Mouse (Mus musculus) bone marrow macrophage, adult 2 months (primary cell): ENCODE measurements around the gene Csdc2. TPM values are rescaled to one million over a fixed set of nuclear protein-coding genes. Genes with fewer than 3 reads are reported as not detected.

ENCODE experiments used
- H3K27ac ChIP-seq: 2 replicates; pipeline ENCODE4 v1.5.1; 2012; ENCODE audit warnings: low read depth, low read length; ENCODE audit not compliant: insufficient read depth
- H3K4me1 ChIP-seq: 2 replicates; pipeline ENCODE4 v1.6.1; 2012; ENCODE audit warnings: low read length; ENCODE audit not compliant: control insufficient read depth, insufficient read depth
- H3K4me3 ChIP-seq: 2 replicates; pipeline ENCODE4 v1.5.1; 2012; ENCODE audit warnings: mild to moderate bottlenecking, low read length, moderate library complexity; ENCODE audit not compliant: insufficient read depth
- CTCF ChIP-seq: IDR thresholded peaks from 2 replicates; pipeline ENCODE4 v1.5.1; 2012; ENCODE audit warnings: low read depth, mild to moderate bottlenecking, low read length, moderate library complexity
- POLR2A ChIP-seq: IDR thresholded peaks from 2 replicates; pipeline ENCODE4 v1.6.1; 2012; ENCODE audit warnings: mild to moderate bottlenecking, low read depth, low read length, borderline replicate concordance
- polyA plus RNA-seq: library from polyadenylated mRNA; stranded (reverse); fragments of >200 nt; gene quantifications from 2 replicates; pipeline ENCODE4 v1.2.4, GENCODE M21; 2012; ENCODE audit not compliant: missing spikeins, insufficient read depth, insufficient read length

Gene Csdc2
- polyA plus RNA-seq, 1 experiment = not detected

DNA sequence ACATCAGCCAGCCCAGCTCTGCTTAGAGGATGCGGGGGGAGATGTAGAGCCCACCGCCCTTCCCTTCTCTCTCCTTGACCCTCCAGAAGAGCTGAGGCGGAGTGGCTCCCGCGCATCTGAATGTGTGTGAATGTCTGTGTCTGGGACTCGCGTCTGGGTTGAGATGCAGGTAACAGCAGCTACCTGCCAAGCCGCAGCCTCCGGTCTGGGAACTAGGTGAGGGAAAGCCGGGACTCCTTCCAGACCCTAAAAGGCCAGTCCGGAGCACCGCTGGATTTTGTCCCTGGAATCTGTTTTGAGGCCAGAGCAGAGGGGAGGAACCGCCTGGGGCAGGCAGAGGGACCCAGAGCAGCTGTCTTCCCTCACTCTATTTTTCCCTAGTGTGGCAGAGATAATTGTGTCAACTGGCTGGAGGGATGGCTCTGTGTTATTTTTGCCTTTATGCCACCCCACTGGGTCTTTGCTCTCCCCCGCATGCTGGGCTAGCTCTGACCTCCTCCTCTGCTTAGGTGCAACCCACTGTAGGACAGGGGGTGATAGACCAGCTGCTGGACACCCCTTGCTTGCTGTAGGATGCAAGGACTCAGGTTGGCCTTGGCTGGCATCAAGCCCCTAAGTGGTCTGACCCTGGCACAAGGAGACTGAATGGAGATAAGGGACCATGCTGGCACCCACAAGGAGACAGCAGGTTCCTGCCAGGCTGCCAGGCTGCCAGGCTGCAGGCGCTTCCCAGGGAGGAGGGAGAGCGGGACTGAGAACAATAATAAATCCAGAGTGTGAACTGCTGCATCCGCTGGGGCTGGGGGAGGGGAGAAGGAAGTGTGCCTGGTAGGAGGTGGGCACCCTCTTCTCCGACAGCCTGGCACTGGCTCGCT, 776 bp downstream of the Csdc2 start:
- Histone ChIP-seq H3K27ac (no peak overlapping the region), H3K4me3 (no peak overlapping the region), H3K4me1 (peaks cover 17% of the 10 kb centered on the region)
- TF ChIP-seq CTCF (no peak), POLR2A (no peak)

DNA sequence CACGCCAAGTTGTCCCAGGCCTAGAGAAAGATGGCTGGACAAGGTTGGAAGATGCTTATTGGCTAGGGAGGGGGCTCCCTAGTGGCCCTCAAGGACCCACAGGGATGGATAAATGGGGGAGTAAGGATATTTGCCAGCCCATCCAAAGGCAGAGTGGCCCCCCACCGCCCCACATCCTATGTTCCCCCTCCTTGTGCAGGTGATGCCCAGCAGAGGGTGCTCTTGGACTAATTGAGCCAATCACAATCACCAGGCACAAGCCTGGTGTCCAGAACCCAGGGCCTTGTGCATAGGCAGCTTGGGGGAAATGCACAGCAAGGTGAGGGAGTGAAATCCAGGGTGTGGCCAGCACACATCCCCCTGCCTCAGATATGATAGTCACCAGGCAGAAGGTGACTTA, 1.7 kb downstream of the Csdc2 start:
- Histone ChIP-seq H3K4me3 (no peak overlapping the region), H3K27ac (no peak overlapping the region), H3K4me1 (peaks cover 16% of the 10 kb centered on the region)
- TF ChIP-seq POLR2A = no peak
- peak; percentile 67 for TF ChIP-seq CTCF

DNA sequence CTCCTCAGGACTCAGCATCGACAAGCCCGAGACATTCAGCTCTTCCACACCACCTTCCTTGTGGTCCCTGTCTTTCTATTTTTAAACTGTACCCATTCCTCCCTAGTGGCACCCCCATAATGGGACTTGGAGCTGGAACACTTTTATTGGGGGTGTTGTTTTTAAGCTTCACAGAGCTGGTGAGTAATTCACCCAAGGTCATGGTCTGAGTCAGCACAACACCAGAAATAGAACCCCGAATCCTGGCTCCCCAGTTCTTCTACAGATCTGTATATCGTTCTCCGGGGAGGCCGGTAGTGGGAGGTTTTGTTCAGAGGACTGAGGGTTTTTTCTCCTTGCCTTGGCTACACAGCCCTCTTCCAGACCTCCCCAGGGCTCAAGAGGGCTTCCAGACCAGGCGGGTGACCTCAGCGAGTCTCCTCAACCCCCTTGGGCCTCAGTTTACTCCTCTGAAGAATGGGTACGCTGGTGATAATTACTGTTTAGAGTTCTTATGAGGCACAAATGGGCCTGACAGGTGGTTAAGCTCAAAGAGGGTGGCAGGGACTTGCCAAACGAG, 2.7 kb downstream of the Csdc2 start:
- Histone ChIP-seq H3K4me3 (no peak overlapping the region), H3K4me1 (peaks cover 7% of the 10 kb centered on the region), H3K27ac (no peak overlapping the region)
- no peak for TF ChIP-seq POLR2A
- no peak for TF ChIP-seq CTCF

DNA sequence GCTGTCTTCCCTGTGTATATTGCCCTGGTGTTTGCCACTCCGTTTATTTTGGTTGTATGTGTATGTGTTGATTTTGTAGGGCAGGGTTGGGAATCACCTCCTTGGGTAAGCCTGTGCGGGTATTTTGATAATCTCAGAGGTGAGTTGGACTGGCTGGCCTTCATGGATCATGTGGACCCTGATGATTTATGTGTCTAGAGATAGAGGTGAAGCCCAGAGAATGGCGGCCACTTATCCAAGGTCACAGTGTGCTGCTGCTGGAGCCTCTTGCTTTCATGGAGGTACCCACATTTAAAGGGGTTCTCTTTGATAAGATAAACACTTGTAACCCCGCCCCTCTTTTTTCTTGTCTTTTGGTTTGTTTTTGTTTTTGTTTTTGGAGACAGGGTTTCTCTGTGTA, 3.2 kb downstream of the Csdc2 start:
- TF ChIP-seq POLR2A (no peak), CTCF (no peak)
- Histone ChIP-seq H3K27ac (no peak overlapping the region), H3K4me1 (peaks cover 4% of the 10 kb centered on the region), H3K4me3 (no peak overlapping the region)

DNA sequence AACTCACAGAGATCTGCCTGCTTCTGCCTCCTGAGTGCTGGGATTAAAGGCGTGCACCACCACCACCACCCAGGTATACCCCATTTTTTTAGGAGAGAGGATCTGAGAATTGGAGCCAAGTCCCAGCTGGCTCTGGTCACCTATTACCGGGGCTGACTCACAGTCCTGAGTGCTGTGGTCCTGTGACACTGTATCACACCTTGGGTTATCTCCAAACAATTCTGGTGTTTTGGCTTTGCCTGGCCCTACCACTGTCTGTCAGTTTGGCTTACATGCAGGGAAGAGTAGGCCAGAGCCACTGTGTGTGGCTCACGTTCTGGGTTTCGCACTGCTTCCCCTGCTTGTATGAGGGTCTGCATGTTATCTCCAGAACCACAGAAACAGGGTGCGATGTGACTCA, 3.7 kb downstream of the Csdc2 start:
- no peak overlapping the region for H3K4me3 ChIP-seq
- peaks cover 4% of the 10 kb centered on the region for H3K4me1 ChIP-seq
- no peak for TF ChIP-seq POLR2A
- no peak for TF ChIP-seq CTCF
- no peak overlapping the region for H3K27ac ChIP-seq

DNA sequence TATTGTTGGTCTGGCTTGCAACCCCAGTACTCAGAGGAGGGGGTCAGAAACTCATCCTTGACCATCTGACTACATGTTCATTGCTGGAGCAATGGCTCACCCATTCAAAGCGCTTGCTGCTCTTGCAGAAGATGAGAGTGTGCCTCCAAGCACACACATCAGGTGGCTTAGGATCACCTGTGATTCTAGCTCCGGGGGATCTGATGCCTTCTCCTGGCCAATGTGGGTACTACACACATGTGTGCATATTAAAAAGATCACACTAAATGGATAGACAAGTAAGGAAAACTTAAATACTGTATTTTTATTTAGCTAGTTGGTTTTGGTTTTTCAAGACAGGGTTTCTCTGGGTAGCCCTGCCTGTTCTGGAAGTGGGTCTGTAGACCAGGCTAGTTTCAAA, 4.5 kb downstream of the Csdc2 start:
- Histone ChIP-seq H3K4me3 (no peak overlapping the region), H3K27ac (no peak overlapping the region), H3K4me1 (peaks cover 4% of the 10 kb centered on the region)
- TF ChIP-seq CTCF (peak; percentile 18; the same call in 1 of the 2 replicates), POLR2A (no peak)

DNA sequence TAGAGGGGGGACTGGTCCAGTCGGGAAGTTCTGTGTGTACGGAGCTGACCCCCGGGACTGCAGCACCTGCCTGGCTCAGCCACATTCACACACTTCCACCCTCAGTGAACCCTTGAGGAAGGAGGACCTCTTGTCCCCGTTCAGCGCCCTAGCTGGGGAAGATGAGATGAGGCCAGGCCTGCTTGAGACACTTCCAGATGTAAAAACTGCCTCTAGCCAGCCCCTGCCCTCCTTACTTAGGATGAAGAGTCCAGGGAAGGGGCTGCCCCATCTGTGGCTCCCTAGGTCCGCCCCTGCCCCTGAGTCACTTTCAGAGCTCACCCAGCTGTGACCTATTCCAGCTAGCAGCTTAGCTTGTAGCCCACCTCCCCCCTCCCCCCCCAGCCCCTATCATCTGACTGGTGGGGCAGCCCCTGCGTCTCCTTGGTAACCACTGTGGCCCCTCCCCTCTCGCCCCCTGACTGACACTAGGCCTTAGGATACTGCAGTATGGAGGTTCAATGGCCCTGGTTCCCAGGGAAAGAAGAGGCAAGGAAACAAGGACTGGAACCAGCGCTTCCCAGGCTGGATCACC, 6.7 kb downstream of the Csdc2 start:
- H3K4me1 ChIP-seq = peaks cover 6% of the 10 kb centered on the region

DNA sequence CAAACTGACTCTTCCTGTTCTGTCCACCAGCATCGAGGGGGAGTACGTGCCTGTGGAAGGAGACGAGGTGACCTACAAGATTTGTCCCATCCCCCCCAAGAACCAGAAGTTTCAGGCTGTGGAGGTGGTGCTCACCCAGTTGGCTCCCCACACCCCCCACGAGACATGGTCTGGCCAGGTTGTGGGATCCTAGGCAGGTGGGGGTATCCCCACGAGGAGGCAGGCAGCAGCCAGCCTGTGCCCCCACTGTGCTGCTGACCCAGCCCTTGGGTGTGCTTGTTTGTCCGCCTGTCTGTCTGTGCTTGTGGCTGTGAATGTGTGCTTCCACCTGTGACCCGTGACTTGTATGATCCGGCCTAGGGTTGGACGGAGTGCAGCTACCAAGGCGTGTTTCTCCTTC, 12.5 kb downstream of the Csdc2 start:
- Histone ChIP-seq H3K4me1 (peaks cover 6% of the 10 kb centered on the region), H3K27ac (no peak overlapping the region), H3K4me3 (no peak overlapping the region)
- TF ChIP-seq CTCF (no peak), POLR2A (no peak)

More for the DNA sequence above, 6.7 kb downstream of the Csdc2 start:
- Histone ChIP-seq H3K27ac (no peak overlapping the region), H3K4me3 (no peak overlapping the region)
- no peak for TF ChIP-seq CTCF
- TF ChIP-seq POLR2A = no peak

DNA sequence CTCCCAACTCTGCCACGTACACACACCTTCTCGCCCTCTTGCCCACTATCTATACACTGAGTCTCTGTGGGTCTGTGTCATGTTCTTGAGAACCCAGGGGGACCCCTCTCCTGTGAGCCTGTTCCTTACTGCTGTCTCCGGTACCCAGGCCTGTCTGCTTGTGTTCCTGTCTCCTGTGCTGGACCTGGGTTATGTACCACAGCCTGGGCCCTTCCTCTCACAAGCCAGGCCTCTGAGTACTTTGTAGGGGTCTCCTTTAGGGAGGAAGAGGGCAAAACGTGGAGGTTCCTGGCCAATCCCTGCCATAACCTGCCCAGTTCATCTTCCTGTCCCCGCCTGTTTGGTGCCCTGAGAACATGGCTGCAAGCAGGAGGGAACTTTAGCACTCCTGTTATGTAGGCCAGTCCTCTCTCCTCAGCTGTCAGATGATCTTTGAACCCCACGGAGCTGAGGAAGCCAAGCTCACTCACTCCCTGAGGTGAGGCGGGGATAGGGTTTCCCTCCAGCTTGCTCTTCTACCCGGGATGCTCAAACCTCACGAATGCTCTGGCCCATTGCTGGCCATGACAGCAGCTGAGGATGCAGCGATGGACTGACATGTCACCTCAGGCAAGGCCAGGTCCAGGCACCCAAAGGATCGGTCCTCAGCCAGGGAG, 13.0 kb downstream of the Csdc2 start:
- peaks cover 6% of the 10 kb centered on the region for H3K4me1 ChIP-seq
- no peak overlapping the region for H3K4me3 ChIP-seq
- no peak for TF ChIP-seq CTCF
- TF ChIP-seq POLR2A = no peak
- no peak overlapping the region for H3K27ac ChIP-seq
